Mouse (Mus musculus): ENCODE data around the gene Lnpep. TPM values are rescaled to one million over a fixed set of nuclear protein-coding genes. Genes with fewer than 3 reads are reported as not detected.
"Not testable (repeated sequence)": the region's sequence is repeated elsewhere in the genome, so short reads cannot be mapped to it uniquely, and the experiment has no call there.

Lnpep gene
- polyA plus RNA-seq (2015; fragmentation: Nextera tagmentation; extraction: Ambion mirVana), result 11.6 and 17.9 TPM in 2 replicates

GRCm38 (mm10) chr17:17624957-17625586 is at the start of gene Lnpep:
TSS of gene Lnpep (minus strand) at chr17:17625050.
- peak; percentile 98 for DNase-seq (ENCODE audit: low spot score)

GRCm38 (mm10) chr17:17655829-17656176 is 31.0 kb upstream of the Lnpep start:
- DNase-seq (ENCODE audit: low spot score), result no peak

GRCm38 (mm10) chr17:17654997-17655828 is 30.4 kb upstream of the Lnpep start:
- peak; percentile 16 for DNase-seq (ENCODE audit: low spot score)

GRCm38 (mm10) chr17:17652570-17652969 is 27.7 kb upstream of the Lnpep start:
- no peak for DNase-seq (ENCODE audit: low spot score)

- peak; percentile 79 for DNase-seq (ENCODE audit: low spot score)
Observed at GRCm38 (mm10) chr17:17645738-17646137, 20.9 kb upstream of the Lnpep start.

- no peak for DNase-seq (ENCODE audit: low spot score)
Observed at GRCm38 (mm10) chr17:17637387-17637786, 12.5 kb upstream of the Lnpep start.

GRCm38 (mm10) chr17:17636147-17636546 is 11.3 kb upstream of the Lnpep start:
- DNase-seq (ENCODE audit: low spot score), result peak; percentile 65

- no peak for DNase-seq (ENCODE audit: low spot score)
Observed at GRCm38 (mm10) chr17:17634033-17634432, 9.2 kb upstream of the Lnpep start.

GRCm38 (mm10) chr17:17631985-17632384 is 7.1 kb upstream of the Lnpep start:
- DNase-seq (ENCODE audit: low spot score), result no peak

GRCm38 (mm10) chr17:17628237-17628879 is 3.5 kb upstream of the Lnpep start:
- not testable (repeated sequence) for DNase-seq (ENCODE audit: low spot score)

- no peak for DNase-seq (ENCODE audit: low spot score)
Observed at GRCm38 (mm10) chr17:17627558-17627957, 2.7 kb upstream of the Lnpep start.

GRCm38 (mm10) chr17:17625887-17626679 is 1.2 kb upstream of the Lnpep start:
- no peak for DNase-seq (ENCODE audit: low spot score)

GRCm38 (mm10) chr17:17624421-17624956 is 361 bp downstream of the Lnpep start:
- peak; percentile 99 for DNase-seq (ENCODE audit: low spot score)

GRCm38 (mm10) chr17:17623890-17624420 is 895 bp downstream of the Lnpep start:
- peak; percentile 52 for DNase-seq (ENCODE audit: low spot score)

- DNase-seq (ENCODE audit: low spot score), result no peak
Observed at GRCm38 (mm10) chr17:17623221-17623889, 1.5 kb downstream of the Lnpep start.

- DNase-seq (ENCODE audit: low spot score), result no peak
Observed at GRCm38 (mm10) chr17:17622576-17622975, 2.3 kb downstream of the Lnpep start.

GRCm38 (mm10) chr17:17621586-17621985 is 3.3 kb downstream of the Lnpep start:
- DNase-seq (ENCODE audit: low spot score), result no peak

GRCm38 (mm10) chr17:17618463-17618862 is 6.4 kb downstream of the Lnpep start:
- DNase-seq (ENCODE audit: low spot score), result no peak

GRCm38 (mm10) chr17:17617440-17618204 is 7.2 kb downstream of the Lnpep start:
- no peak for DNase-seq (ENCODE audit: low spot score)
